Mouse (Mus musculus) T-helper 2 cell (primary cell): ENCODE measurements around the gene Hhex.

ENCODE experiments used
- in situ Hi-C: fragments of 300-600 bp; cut with MboI, MseI; formaldehyde crosslinking; loops from one replicate; pipeline ENCODE4 v1.15.1; 2025; ENCODE audit warnings: high pct_unique_total_duplicates

Gene Hhex

GRCm38 (mm10) chr19:37434263-37434951, at the start of gene Hhex:
Hhex (plus strand) TSS chr19:37434810.
- in situ Hi-C loops, result loop anchor here (5.0 kb wide), 1 partner anchor 113 kb away; no protein-coding TSS in a partner anchor

GRCm38 (mm10) chr19:37386126-37386525, 48.5 kb upstream of the Hhex start:
- in situ Hi-C loops, result loop anchor here (5.0 kb wide), 1 partner anchor 524 kb away; no protein-coding TSS in a partner anchor

GRCm38 (mm10) chr19:37391869-37392268, 42.7 kb upstream of the Hhex start:
- in situ Hi-C loops, result no loop called here

- in situ Hi-C loops, result no loop called here
Observed at GRCm38 (mm10) chr19:37396279-37396678, 38.3 kb upstream of the Hhex start.

GRCm38 (mm10) chr19:37400936-37401335, 33.7 kb upstream of the Hhex start:
- in situ Hi-C loops, result loop anchor here (10.0 to 25.0 kb wide), 2 partner anchors 994 to 1561 kb away; partner anchors contain the start of gene Slc35g1

- in situ Hi-C loops, result loop anchor here (25.0 kb wide), 1 partner anchor 1544 kb away; no protein-coding TSS in a partner anchor
Observed at GRCm38 (mm10) chr19:37418294-37418693, 16.3 kb upstream of the Hhex start.

GRCm38 (mm10) chr19:37419613-37420012, 15.0 kb upstream of the Hhex start:
- in situ Hi-C loops, result loop anchor here (25.0 kb wide), 1 partner anchor 1543 kb away; no protein-coding TSS in a partner anchor

GRCm38 (mm10) chr19:37428589-37428988, 6.0 kb upstream of the Hhex start:
- in situ Hi-C loops, result no loop called here

GRCm38 (mm10) chr19:37431139-37431756, 3.4 kb upstream of the Hhex start:
- in situ Hi-C loops, result loop anchor here (5.0 kb wide), 1 partner anchor 116 kb away; no protein-coding TSS in a partner anchor

GRCm38 (mm10) chr19:37432868-37433570, 1.6 kb upstream of the Hhex start:
- in situ Hi-C loops, result loop anchor here (5.0 kb wide), 1 partner anchor 114 kb away; no protein-coding TSS in a partner anchor

GRCm38 (mm10) chr19:37433895-37434262, 731 bp upstream of the Hhex start:
- in situ Hi-C loops, result loop anchor here (5.0 kb wide), 1 partner anchor 113 kb away; no protein-coding TSS in a partner anchor

GRCm38 (mm10) chr19:37435041-37435852, 637 bp downstream of the Hhex start:
- in situ Hi-C loops, result no loop called here

- in situ Hi-C loops, result no loop called here
Observed at GRCm38 (mm10) chr19:37435853-37436174, 1.2 kb downstream of the Hhex start.

GRCm38 (mm10) chr19:37436514-37437288, 2.1 kb downstream of the Hhex start:
- in situ Hi-C loops, result no loop called here

GRCm38 (mm10) chr19:37437289-37437606, 2.6 kb downstream of the Hhex start:
- in situ Hi-C loops, result no loop called here

GRCm38 (mm10) chr19:37440181-37440580, 5.6 kb downstream of the Hhex start:
- in situ Hi-C loops, result no loop called here

GRCm38 (mm10) chr19:37440708-37441475, 6.3 kb downstream of the Hhex start:
- in situ Hi-C loops, result no loop called here

- in situ Hi-C loops, result no loop called here
Observed at GRCm38 (mm10) chr19:37442524-37443286, 8.1 kb downstream of the Hhex start.

GRCm38 (mm10) chr19:37443631-37444140, 9.1 kb downstream of the Hhex start:
- in situ Hi-C loops, result no loop called here
